Mouse (Mus musculus): ENCODE data around the gene Ppil1. TPM values are rescaled to one million over a fixed set of nuclear protein-coding genes. Genes with fewer than 3 reads are reported as not detected.
A peak's percentile ranks its signal among the peaks of the same experiment; 100 is the strongest.

Gene Ppil1
- polyA plus RNA-seq, 1 experiment from 2014 or later = 131 TPM

DNA sequence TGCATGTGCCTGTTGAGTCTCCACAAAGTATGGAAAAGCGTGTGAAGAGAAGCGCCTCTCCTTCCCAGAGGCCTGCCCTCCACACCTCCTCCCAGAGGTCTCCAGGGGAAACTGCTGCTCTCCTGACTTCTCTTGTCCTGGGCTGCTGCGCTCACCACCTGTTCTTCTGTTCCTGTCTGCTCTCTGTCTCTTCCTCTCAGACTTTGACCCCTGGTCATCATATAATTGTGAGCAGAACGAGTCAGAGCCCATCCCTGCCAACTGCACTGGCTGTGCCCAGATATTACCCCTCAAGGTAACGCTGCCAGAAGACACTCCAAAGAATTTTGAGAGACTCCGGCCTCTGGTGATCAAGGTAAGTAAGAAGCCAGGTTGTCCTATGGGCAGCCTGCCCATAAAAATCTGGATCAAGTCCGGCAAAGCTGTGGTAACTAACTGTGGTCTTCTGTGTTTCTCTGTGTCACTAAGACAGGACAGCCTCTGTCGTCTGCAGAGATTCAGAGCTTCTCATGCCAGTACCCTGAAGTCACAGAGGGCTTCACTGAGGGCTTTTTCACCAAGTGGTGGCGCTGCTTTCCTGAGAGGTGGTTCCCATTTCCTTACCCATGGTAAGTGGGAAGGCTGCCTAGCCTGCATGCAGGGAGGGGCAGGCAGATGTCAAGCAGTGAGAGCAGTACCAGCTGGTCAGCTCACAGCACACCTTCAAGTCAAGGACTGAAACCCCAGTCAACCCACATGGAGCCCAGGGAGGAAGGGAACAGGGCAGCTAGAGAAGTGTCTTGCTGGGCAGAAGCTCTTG lies 30.0 kb upstream of the Ppil1 start:
- H3K4me3 ChIP-seq (ENCODE audit: low read depth, low read length) = no peak overlapping the region
- no peak for DNase-seq (ENCODE audit: low spot score)
- H3K4me1 ChIP-seq (ENCODE audit: control insufficient read depth, insufficient read depth, low read length) = no peaks in the 10 kb centered on the region
- no peak for ATAC-seq
- no peaks in the 10 kb centered on the region for H3K27me3 ChIP-seq (replicated peaks; ENCODE audit: control insufficient read depth, insufficient read depth, low read length)
- WGBS = 82% methylated on average over 9 of the region's 9 CpGs
- peaks cover 50% of the 10 kb centered on the region for H3K36me3 ChIP-seq (ENCODE audit: control insufficient read depth, insufficient read depth, low read length)
- no peaks in the 10 kb centered on the region for H3K9me3 ChIP-seq (replicated peaks; ENCODE audit: control insufficient read depth, low read length)
- no peak overlapping the region for H3K9ac ChIP-seq (ENCODE audit: low read length)
- H3K27ac ChIP-seq (ENCODE audit: low read depth, low read length) = no peak overlapping the region
- H3K4me2 ChIP-seq (ENCODE audit: low read length) = no peak overlapping the region

DNA sequence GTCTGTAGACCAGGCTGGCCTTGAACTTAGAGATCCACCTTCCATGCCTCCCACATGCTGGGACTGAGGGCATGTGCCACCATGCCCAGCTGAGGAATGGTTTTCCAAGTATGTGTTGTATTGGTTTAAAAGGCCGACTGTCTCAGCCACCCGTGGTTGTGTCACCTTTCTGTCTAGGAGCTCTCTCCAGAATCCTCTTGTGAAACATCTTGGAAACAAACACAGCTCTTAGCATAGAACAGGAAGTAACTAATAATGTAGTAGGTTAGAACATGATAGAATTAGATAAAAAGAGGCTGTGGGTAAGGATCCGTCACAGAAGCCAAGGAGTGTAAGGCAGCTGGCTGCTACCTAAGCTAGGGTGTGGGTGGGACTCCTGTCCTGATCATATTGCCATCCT lies 29.0 kb upstream of the Ppil1 start:
- H3K36me3 ChIP-seq (ENCODE audit: control insufficient read depth, insufficient read depth, low read length) = peaks cover 42% of the 10 kb centered on the region
- H3K9me3 ChIP-seq (replicated peaks; ENCODE audit: control insufficient read depth, low read length) = no peaks in the 10 kb centered on the region
- H3K9ac ChIP-seq (ENCODE audit: low read length) = no peak overlapping the region
- H3K4me2 ChIP-seq (ENCODE audit: low read length) = no peak overlapping the region
- H3K27me3 ChIP-seq (replicated peaks; ENCODE audit: control insufficient read depth, insufficient read depth, low read length) = no peaks in the 10 kb centered on the region
- H3K27ac ChIP-seq (ENCODE audit: low read depth, low read length) = no peak overlapping the region
- DNase-seq (ENCODE audit: low spot score) = no peak
- no peak for ATAC-seq
- no peak overlapping the region for H3K4me3 ChIP-seq (ENCODE audit: low read depth, low read length)
- H3K4me1 ChIP-seq (ENCODE audit: control insufficient read depth, insufficient read depth, low read length) = no peaks in the 10 kb centered on the region
- 93% methylated on average over 3 of the region's 3 CpGs for WGBS

DNA sequence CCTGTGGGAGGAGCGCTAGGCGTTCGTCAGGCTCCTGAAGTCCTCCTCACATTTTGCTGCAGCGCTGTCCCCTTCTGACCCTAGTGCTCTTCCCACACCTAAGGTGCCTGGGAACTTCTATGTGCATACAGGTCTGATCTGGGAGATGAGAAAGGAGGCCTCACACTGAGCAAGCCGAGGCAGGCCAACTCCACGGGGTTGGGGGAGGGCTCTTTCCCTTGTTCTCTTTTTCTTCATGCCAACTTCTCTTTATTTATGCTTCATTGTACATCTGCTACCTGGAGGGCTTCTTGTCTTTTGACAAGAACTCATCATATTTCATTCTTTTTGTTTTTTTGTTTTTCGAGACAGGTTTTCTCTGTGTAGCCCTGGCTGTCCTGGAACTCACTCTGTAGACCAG lies 27.8 kb upstream of the Ppil1 start:
- Histone ChIP-seq H3K27ac (ENCODE audit: low read depth, low read length) (no peak overlapping the region), H3K9ac (ENCODE audit: low read length) (no peak overlapping the region), H3K27me3 (replicated peaks; ENCODE audit: control insufficient read depth, insufficient read depth, low read length) (no peaks in the 10 kb centered on the region), H3K9me3 (replicated peaks; ENCODE audit: control insufficient read depth, low read length) (no peaks in the 10 kb centered on the region), H3K4me1 (ENCODE audit: control insufficient read depth, insufficient read depth, low read length) (no peaks in the 10 kb centered on the region), H3K4me2 (ENCODE audit: low read length) (no peak overlapping the region), H3K4me3 (ENCODE audit: low read depth, low read length) (no peak overlapping the region), H3K36me3 (ENCODE audit: control insufficient read depth, insufficient read depth, low read length) (peaks cover 30% of the 10 kb centered on the region)
- no peak for ATAC-seq
- no peak for DNase-seq (ENCODE audit: low spot score)
- WGBS = 90% methylated on average over 7 of the region's 7 CpGs

DNA sequence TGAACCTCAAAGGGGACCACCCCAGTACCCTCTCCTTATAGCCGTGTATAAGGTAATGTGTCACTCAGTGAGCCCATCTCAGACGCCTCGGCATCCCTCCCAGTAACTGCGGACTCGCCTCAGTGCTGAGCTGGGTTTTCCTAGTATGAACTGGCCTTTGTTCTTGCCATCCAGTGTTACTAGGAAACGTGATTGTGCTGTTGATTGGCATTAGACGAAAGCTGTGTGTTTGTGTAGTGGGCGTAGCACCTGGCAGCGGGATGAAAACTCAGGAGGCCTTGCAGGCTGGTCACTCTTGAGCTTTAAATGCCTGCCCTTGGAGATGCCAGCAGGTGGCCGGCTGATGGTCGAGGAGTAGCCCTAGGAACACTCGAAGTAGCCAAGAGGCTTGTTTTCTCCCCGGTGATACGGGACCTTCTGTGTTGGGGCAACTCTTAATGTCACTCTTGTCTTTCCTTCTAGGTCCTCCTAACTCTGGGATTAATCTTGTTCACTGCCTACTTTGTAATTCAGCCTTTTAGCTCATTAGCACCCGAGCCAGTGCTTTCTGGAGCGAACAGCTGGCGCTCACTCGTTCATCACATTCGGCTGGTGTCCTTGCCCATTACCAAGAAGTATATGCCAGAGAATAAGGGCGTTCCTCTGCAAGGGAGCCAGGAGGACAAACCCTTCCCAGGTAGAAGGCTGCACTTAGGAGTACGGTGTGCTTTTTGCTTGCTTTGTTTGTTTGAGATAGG lies 18.4 kb upstream of the Ppil1 start:
- Histone ChIP-seq H3K36me3 (ENCODE audit: control insufficient read depth, insufficient read depth, low read length) (peaks cover 29% of the 10 kb centered on the region), H3K9ac (ENCODE audit: low read length) (peak overlapping the region; percentile 40), H3K27ac (ENCODE audit: low read depth, low read length) (peak overlapping the region; percentile 75), H3K27me3 (replicated peaks; ENCODE audit: control insufficient read depth, insufficient read depth, low read length) (no peaks in the 10 kb centered on the region), H3K4me2 (ENCODE audit: low read length) (no peak overlapping the region), H3K4me1 (ENCODE audit: control insufficient read depth, insufficient read depth, low read length) (peaks cover 14% of the 10 kb centered on the region), H3K4me3 (ENCODE audit: low read depth, low read length) (no peak overlapping the region), H3K9me3 (replicated peaks; ENCODE audit: control insufficient read depth, low read length) (no peaks in the 10 kb centered on the region)
- ATAC-seq (peak; percentile 74), DNase-seq (ENCODE audit: low spot score) (peak; percentile 80)
- 8% methylated on average over 21 of the region's 21 CpGs for whole genome bisulfite sequencing

DNA sequence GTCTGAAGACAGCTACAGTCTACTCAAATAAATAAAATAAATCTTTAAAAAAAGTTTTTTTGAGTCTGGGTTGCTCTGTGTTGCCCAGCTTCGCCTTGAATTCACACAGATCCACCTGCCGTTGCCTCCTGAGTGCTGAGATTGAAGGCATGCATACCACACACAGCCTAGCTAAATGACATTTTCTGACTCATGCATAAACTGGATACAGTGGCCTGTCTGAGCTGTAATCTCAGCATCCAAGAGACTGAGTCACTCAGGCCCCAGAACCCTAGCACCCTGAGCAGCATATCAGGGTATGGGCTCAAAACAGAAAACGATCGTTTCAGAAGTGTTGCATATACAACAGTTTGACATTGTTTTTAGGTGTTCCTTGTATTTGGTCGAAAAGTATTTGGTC lies 17.6 kb upstream of the Ppil1 start:
- Histone ChIP-seq H3K4me3 (ENCODE audit: low read depth, low read length) (no peak overlapping the region), H3K27me3 (replicated peaks; ENCODE audit: control insufficient read depth, insufficient read depth, low read length) (no peaks in the 10 kb centered on the region), H3K9me3 (replicated peaks; ENCODE audit: control insufficient read depth, low read length) (no peaks in the 10 kb centered on the region), H3K36me3 (ENCODE audit: control insufficient read depth, insufficient read depth, low read length) (peaks cover 29% of the 10 kb centered on the region), H3K9ac (ENCODE audit: low read length) (no peak overlapping the region), H3K4me1 (ENCODE audit: control insufficient read depth, insufficient read depth, low read length) (peaks cover 14% of the 10 kb centered on the region), H3K4me2 (ENCODE audit: low read length) (no peak overlapping the region), H3K27ac (ENCODE audit: low read depth, low read length) (peak overlapping the region; percentile 75; the same call in 1 of the 2 replicates)
- 69% methylated on average over 5 of the region's 5 CpGs for WGBS
- DNase-seq (ENCODE audit: low spot score) (no peak), ATAC-seq (no peak)

DNA sequence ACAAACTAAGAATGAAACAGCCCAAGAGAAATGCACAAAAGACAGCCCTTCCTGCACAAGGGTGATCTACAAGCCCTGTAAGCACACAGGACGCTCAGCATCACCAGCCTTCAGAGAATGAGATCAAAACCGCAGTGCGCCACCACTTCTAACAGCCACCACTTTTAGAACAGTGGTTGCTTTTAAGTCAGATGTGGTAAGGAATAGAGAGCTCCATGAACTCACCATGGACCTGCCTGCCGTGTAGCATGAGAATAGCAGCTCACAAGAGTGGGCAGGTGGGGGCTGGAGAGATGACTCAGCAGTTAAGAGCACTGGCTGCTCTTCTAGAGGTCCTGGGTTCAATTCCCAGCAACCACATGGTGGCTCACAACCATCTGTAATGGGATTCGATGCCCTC lies 16.4 kb upstream of the Ppil1 start:
- no peaks in the 10 kb centered on the region for H3K27me3 ChIP-seq (replicated peaks; ENCODE audit: control insufficient read depth, insufficient read depth, low read length)
- no peaks in the 10 kb centered on the region for H3K9me3 ChIP-seq (replicated peaks; ENCODE audit: control insufficient read depth, low read length)
- no peak overlapping the region for H3K4me2 ChIP-seq (ENCODE audit: low read length)
- no peak overlapping the region for H3K9ac ChIP-seq (ENCODE audit: low read length)
- WGBS = 92% methylated on average over 5 of the region's 5 CpGs
- DNase-seq (ENCODE audit: low spot score) (no peak), ATAC-seq (no peak)
- no peak overlapping the region for H3K27ac ChIP-seq (ENCODE audit: low read depth, low read length)
- no peak overlapping the region for H3K4me3 ChIP-seq (ENCODE audit: low read depth, low read length)
- peaks cover 27% of the 10 kb centered on the region for H3K36me3 ChIP-seq (ENCODE audit: control insufficient read depth, insufficient read depth, low read length)
- peaks cover 14% of the 10 kb centered on the region for H3K4me1 ChIP-seq (ENCODE audit: control insufficient read depth, insufficient read depth, low read length)

DNA sequence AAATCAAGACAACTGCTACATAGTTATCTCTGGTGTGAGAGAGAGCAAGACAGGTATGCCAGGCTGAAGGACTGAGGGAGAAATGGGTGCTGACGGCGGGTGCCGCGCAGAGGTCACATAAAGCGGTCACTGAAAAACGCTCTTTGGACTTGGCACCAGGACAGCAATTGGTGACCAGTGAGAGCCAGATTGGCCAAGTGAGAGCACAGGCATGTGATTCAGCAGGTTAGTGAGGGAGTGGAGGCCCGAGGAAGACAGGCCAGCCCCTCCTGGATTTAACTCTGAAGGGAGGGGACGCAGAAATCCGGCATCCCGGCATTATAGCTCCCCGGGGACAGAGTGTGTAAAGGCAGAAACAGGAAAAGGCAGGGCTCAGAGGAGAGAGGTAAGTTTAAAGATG lies 9.9 kb upstream of the Ppil1 start:
- 88% methylated on average over 11 of the region's 11 CpGs for WGBS
- H3K4me3 ChIP-seq (ENCODE audit: low read depth, low read length) = no peak overlapping the region
- DNase-seq (ENCODE audit: low spot score) (no peak), ATAC-seq (no peak)
- peaks cover 6% of the 10 kb centered on the region for H3K36me3 ChIP-seq (ENCODE audit: control insufficient read depth, insufficient read depth, low read length)
- no peak overlapping the region for H3K27ac ChIP-seq (ENCODE audit: low read depth, low read length)
- no peaks in the 10 kb centered on the region for H3K27me3 ChIP-seq (replicated peaks; ENCODE audit: control insufficient read depth, insufficient read depth, low read length)
- peaks cover 7% of the 10 kb centered on the region for H3K4me1 ChIP-seq (ENCODE audit: control insufficient read depth, insufficient read depth, low read length)
- no peak overlapping the region for H3K4me2 ChIP-seq (ENCODE audit: low read length)
- H3K9me3 ChIP-seq (replicated peaks; ENCODE audit: control insufficient read depth, low read length) = no peaks in the 10 kb centered on the region
- no peak overlapping the region for H3K9ac ChIP-seq (ENCODE audit: low read length)

DNA sequence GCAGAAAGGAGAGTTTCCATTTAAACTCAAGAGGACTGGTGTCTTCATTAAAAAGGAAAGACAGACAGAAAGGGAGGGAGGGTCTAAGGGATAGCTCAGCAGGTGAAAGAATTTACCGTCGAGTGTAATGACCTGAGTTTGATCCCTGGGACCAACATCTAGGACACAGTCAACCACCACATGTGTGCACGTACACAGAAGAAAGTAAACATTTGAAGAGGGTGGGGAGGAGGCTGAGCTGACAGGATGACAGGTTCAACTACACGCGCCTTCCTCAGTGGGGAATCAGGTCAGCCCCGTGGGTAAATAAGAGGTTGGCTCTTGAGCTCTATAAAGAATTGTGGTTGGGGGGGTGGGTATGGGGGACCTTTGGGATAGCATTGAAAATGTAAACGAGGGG lies 9.2 kb upstream of the Ppil1 start:
- no peak for ATAC-seq
- Histone ChIP-seq H3K36me3 (ENCODE audit: control insufficient read depth, insufficient read depth, low read length) (peaks cover 3% of the 10 kb centered on the region), H3K9me3 (replicated peaks; ENCODE audit: control insufficient read depth, low read length) (no peaks in the 10 kb centered on the region), H3K4me1 (ENCODE audit: control insufficient read depth, insufficient read depth, low read length) (peaks cover 10% of the 10 kb centered on the region), H3K27me3 (replicated peaks; ENCODE audit: control insufficient read depth, insufficient read depth, low read length) (no peaks in the 10 kb centered on the region), H3K9ac (ENCODE audit: low read length) (no peak overlapping the region), H3K4me2 (ENCODE audit: low read length) (no peak overlapping the region), H3K4me3 (ENCODE audit: low read depth, low read length) (no peak overlapping the region), H3K27ac (ENCODE audit: low read depth, low read length) (no peak overlapping the region)
- 87% methylated on average over 7 of the region's 7 CpGs for WGBS
- DNase-seq (ENCODE audit: low spot score) = no peak

DNA sequence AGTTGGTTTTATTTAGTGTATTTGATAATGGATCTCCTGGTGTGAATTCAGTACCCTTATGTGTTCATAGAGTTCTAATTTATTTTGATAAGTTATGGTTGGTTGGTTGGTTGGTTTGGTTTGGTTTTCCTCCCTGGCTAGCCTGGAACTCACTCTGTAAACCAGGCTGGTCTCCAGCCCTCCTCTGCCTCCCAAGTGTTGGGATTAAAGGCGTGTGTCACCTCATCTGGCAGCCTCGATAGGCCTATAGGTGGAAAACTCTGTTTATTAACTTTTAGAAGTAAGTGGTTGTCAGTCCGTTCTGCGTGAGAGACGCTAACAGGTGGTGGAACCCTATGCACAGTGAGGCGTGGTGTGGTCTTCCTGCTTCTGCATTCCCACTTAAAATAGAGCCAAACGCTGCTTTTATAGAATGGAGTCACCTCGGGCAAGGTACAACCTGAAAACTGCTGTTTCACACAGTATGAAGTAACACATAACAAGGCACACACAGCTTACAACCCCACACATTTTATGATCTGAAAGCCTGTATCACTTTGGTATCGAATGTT lies 6.2 kb upstream of the Ppil1 start:
- Histone ChIP-seq H3K4me1 (ENCODE audit: control insufficient read depth, insufficient read depth, low read length) (peaks cover 12% of the 10 kb centered on the region), H3K4me3 (ENCODE audit: low read depth, low read length) (no peak overlapping the region), H3K9ac (ENCODE audit: low read length) (no peak overlapping the region), H3K4me2 (ENCODE audit: low read length) (no peak overlapping the region; the same call in 1 of the 2 replicates), H3K27me3 (replicated peaks; ENCODE audit: control insufficient read depth, insufficient read depth, low read length) (no peaks in the 10 kb centered on the region), H3K36me3 (ENCODE audit: control insufficient read depth, insufficient read depth, low read length) (no peaks in the 10 kb centered on the region), H3K9me3 (replicated peaks; ENCODE audit: control insufficient read depth, low read length) (no peaks in the 10 kb centered on the region), H3K27ac (ENCODE audit: low read depth, low read length) (no peak overlapping the region)
- DNase-seq (ENCODE audit: low spot score) = no peak
- 94% methylated on average over 9 of the region's 9 CpGs for WGBS
- no peak for ATAC-seq
